Mouse (Mus musculus) cerebellum, adult 18-20 months (tissue): ENCODE results near the gene Tnfsf10.
"Not testable (repeated sequence)": the region's sequence is repeated elsewhere in the genome, so short reads cannot be mapped to it uniquely, and the experiment has no call there.

ENCODE experiments used
- DNase-seq, 2 experiments: peaks; one replicate each; pipeline ENCODE4 v3.0.0; 2021

The Tnfsf10 gene

GRCm38 (mm10) chr3:27316559-27317287 is at the start of gene Tnfsf10:
Gene Tnfsf10 (plus strand): TSS chr3:27317028.
- no peak for DNase-seq

- DNase-seq, result no peak
Observed at GRCm38 (mm10) chr3:27267327-27267726, 49.5 kb upstream of the Tnfsf10 start.

- no peak for DNase-seq
Observed at GRCm38 (mm10) chr3:27267887-27268286, 48.9 kb upstream of the Tnfsf10 start.

GRCm38 (mm10) chr3:27269151-27269550 is 47.7 kb upstream of the Tnfsf10 start:
- DNase-seq, result no peak

GRCm38 (mm10) chr3:27270160-27270962 is 46.5 kb upstream of the Tnfsf10 start:
- no peak for DNase-seq

- no peak for DNase-seq
Observed at GRCm38 (mm10) chr3:27272926-27273745, 43.7 kb upstream of the Tnfsf10 start.

GRCm38 (mm10) chr3:27279286-27279925 is 37.4 kb upstream of the Tnfsf10 start:
- not testable (repeated sequence) for DNase-seq

- DNase-seq, result no peak
Observed at GRCm38 (mm10) chr3:27280280-27280749, 36.5 kb upstream of the Tnfsf10 start.

GRCm38 (mm10) chr3:27283071-27283713 is 33.6 kb upstream of the Tnfsf10 start:
- no peak for DNase-seq

- DNase-seq, result no peak
Observed at GRCm38 (mm10) chr3:27283796-27284195, 33.0 kb upstream of the Tnfsf10 start.

GRCm38 (mm10) chr3:27284227-27284626 is 32.6 kb upstream of the Tnfsf10 start:
- DNase-seq, result no peak

GRCm38 (mm10) chr3:27285072-27285471 is 31.8 kb upstream of the Tnfsf10 start:
- DNase-seq, result no peak

- no peak for DNase-seq
Observed at GRCm38 (mm10) chr3:27288301-27288700, 28.5 kb upstream of the Tnfsf10 start.

GRCm38 (mm10) chr3:27288909-27289308 is 27.9 kb upstream of the Tnfsf10 start:
- DNase-seq, result no peak

- DNase-seq, result no peak
Observed at GRCm38 (mm10) chr3:27290285-27290684, 26.5 kb upstream of the Tnfsf10 start.

- DNase-seq, result not testable (repeated sequence)
Observed at GRCm38 (mm10) chr3:27290945-27291344, 25.9 kb upstream of the Tnfsf10 start.

- not testable (repeated sequence) for DNase-seq
Observed at GRCm38 (mm10) chr3:27291411-27291810, 25.4 kb upstream of the Tnfsf10 start.

GRCm38 (mm10) chr3:27293645-27294385 is 23.0 kb upstream of the Tnfsf10 start:
- DNase-seq, result no peak

- DNase-seq, result no peak
Observed at GRCm38 (mm10) chr3:27300451-27300850, 16.4 kb upstream of the Tnfsf10 start.

GRCm38 (mm10) chr3:27302339-27303022 is 14.3 kb upstream of the Tnfsf10 start:
- DNase-seq, result no peak

GRCm38 (mm10) chr3:27306815-27307214 is 10.0 kb upstream of the Tnfsf10 start:
- DNase-seq, result no peak
